In genomic region chr14:48672611-48673176, GRCm38 (mm10) we compare ENCODE assay signal across 20 mouse cellular contexts. TPM values are rescaled to one million over a fixed set of nuclear protein-coding genes. Genes with fewer than 3 reads are reported as not detected.
DNase-seq lines count a peak whose midpoint lies in the region; ATAC-seq and TF ChIP-seq lines count a peak whose summit lies in the region.
"Had no signal": no experiment of that assay in that cellular context is flagged by ENCODE, and none has a peak within 500 bp of the region (broad histone marks: within the 10 kb centered on the region; RNA-seq: fewer than 3 reads in every experiment).

No protein-coding gene starts in this region.

- H3K36me3 ChIP-seq in hindbrain, embryonic 11.5 days (ENCODE audit: control insufficient read depth, insufficient read depth, low read length) = no peaks in the 10 kb centered on the region
- no peaks in the 10 kb centered on the region for H3K36me3 ChIP-seq in hindbrain, embryonic 13.5 days
- H3K36me3 ChIP-seq in embryonic facial prominence, embryonic 14.5 days (ENCODE audit: control insufficient read depth, insufficient read depth, low read length) = no peaks in the 10 kb centered on the region
- no peaks in the 10 kb centered on the region for H3K36me3 ChIP-seq in hindbrain, postnatal 0 days (ENCODE audit: insufficient read depth, low read length)
- no peaks in the 10 kb centered on the region for H3K36me3 ChIP-seq in midbrain, embryonic 16.5 days (ENCODE audit: control insufficient read depth, insufficient read depth, low read length)
- H3K36me3 ChIP-seq: embryonic facial prominence, embryonic 13.5 days; stomach, embryonic 15.5 days had no signal

- no peak for TF ChIP-seq CTCF in hindbrain, postnatal 0 days (IDR thresholded peaks at IDR 0.05; ENCODE audit: low read depth)

- H3K9me3 ChIP-seq in hindbrain, embryonic 11.5 days (ENCODE audit: control insufficient read depth, low read length) = no peaks in the 10 kb centered on the region
- no peaks in the 10 kb centered on the region for H3K9me3 ChIP-seq in hindbrain, embryonic 13.5 days
- no peaks in the 10 kb centered on the region for H3K9me3 ChIP-seq in embryonic facial prominence, embryonic 14.5 days (ENCODE audit: control insufficient read depth, low read length)
- no peaks in the 10 kb centered on the region for H3K9me3 ChIP-seq in hindbrain, postnatal 0 days (ENCODE audit: low read length)
- no peaks in the 10 kb centered on the region for H3K9me3 ChIP-seq in midbrain, embryonic 16.5 days (replicated peaks; ENCODE audit: control insufficient read depth, low read length, poor library complexity, severe bottlenecking)
- H3K9me3 ChIP-seq: embryonic facial prominence, embryonic 13.5 days; stomach, embryonic 15.5 days had no signal

- no peak for ATAC-seq in hindbrain, embryonic 11.5 days (ENCODE audit: low FRiP score)
- no peak for ATAC-seq in hindbrain, embryonic 13.5 days (ENCODE audit: low FRiP score)
- no peak for ATAC-seq in embryonic facial prominence, embryonic 14.5 days (ENCODE audit: low read depth)
- no peak for ATAC-seq in hindbrain, postnatal 0 days
- ATAC-seq in midbrain, embryonic 16.5 days = no peak

- peaks cover 83% of the 10 kb centered on the region for H3K27me3 ChIP-seq in hindbrain, embryonic 11.5 days (ENCODE audit: control insufficient read depth, insufficient read depth, low read length)
- peaks cover 98% of the 10 kb centered on the region for H3K27me3 ChIP-seq in hindbrain, embryonic 13.5 days
- H3K27me3 ChIP-seq in embryonic facial prominence, embryonic 14.5 days (replicated peaks; ENCODE audit: control insufficient read depth, insufficient read depth, low read length) = peaks cover 97% of the 10 kb centered on the region
- peaks cover 57% of the 10 kb centered on the region for H3K27me3 ChIP-seq in hindbrain, postnatal 0 days (ENCODE audit: insufficient read depth, low read length)
- peaks cover 14% of the 10 kb centered on the region for H3K27me3 ChIP-seq in midbrain, embryonic 16.5 days (ENCODE audit: control insufficient read depth, insufficient read depth, low read depth, low read length)

- no peak overlapping the region for H3K27ac ChIP-seq in hindbrain, embryonic 11.5 days (ENCODE audit: low read depth, low read length)
- no peak overlapping the region for H3K27ac ChIP-seq in hindbrain, embryonic 13.5 days
- no peak overlapping the region for H3K27ac ChIP-seq in embryonic facial prominence, embryonic 14.5 days (replicated peaks; ENCODE audit: low read depth, low read length)
- no peak overlapping the region for H3K27ac ChIP-seq in hindbrain, postnatal 0 days
- H3K27ac ChIP-seq in midbrain, embryonic 16.5 days (ENCODE audit: low read length) = peak overlapping the region; percentile 65
- H3K27ac ChIP-seq: embryonic facial prominence, embryonic 13.5 days; stomach, embryonic 15.5 days had no signal

- no peak overlapping the region for H3K4me3 ChIP-seq in hindbrain, embryonic 11.5 days (ENCODE audit: low read depth, low read length)
- no peak overlapping the region for H3K4me3 ChIP-seq in hindbrain, embryonic 13.5 days
- 0 out of 2 replicates have a peak overlapping the region, but pooled peaks have one; percentile 2 for H3K4me3 ChIP-seq in embryonic facial prominence, embryonic 14.5 days (ENCODE audit: low read depth, low read length)
- H3K4me3 ChIP-seq in hindbrain, postnatal 0 days (ENCODE audit: low read length) = peak overlapping the region; percentile 6; the same call in 1 of the 2 replicates
- peak overlapping the region; percentile 41 for H3K4me3 ChIP-seq in midbrain, embryonic 16.5 days (ENCODE audit: low read depth, low read length)
- H3K4me3 ChIP-seq: stomach, embryonic 15.5 days had no signal

- no peaks in the 10 kb centered on the region for H3K4me1 ChIP-seq in hindbrain, embryonic 11.5 days (replicated peaks; ENCODE audit: control insufficient read depth, insufficient read depth, low read length)
- peaks cover 15% of the 10 kb centered on the region for H3K4me1 ChIP-seq in hindbrain, embryonic 13.5 days (replicated peaks)
- 0 out of 2 replicates have a peak, but pooled peaks cover 7% of the 10 kb centered on the region for H3K4me1 ChIP-seq in embryonic facial prominence, embryonic 14.5 days (ENCODE audit: control insufficient read depth, insufficient read depth, low read length)
- no peaks in the 10 kb centered on the region for H3K4me1 ChIP-seq in hindbrain, postnatal 0 days (ENCODE audit: insufficient read depth, low read length)
- peaks cover 8% of the 10 kb centered on the region; the same call in 1 of the 2 replicates for H3K4me1 ChIP-seq in midbrain, embryonic 16.5 days (ENCODE audit: control insufficient read depth, insufficient read depth, low read length)

- WGBS in hindbrain, embryonic 11.5 days = 17% methylated on average over 10 of the region's 10 CpGs
- 19% methylated on average over 10 of the region's 10 CpGs for WGBS in hindbrain, embryonic 13.5 days
- WGBS in embryonic facial prominence, embryonic 14.5 days = 18% methylated on average over 10 of the region's 10 CpGs
- WGBS in hindbrain, postnatal 0 days = 14% methylated on average over 10 of the region's 10 CpGs
- 7% methylated on average over 10 of the region's 10 CpGs for WGBS in midbrain, embryonic 16.5 days

- intact Hi-C loops in heart, postnatal 25 days (cut with DNase I) = no loop called here
- intact Hi-C loops in heart, postnatal 36 days (cut with DNase I) = no loop called here

- no peak overlapping the region for H3K4me2 ChIP-seq in hindbrain, embryonic 11.5 days (replicated peaks; ENCODE audit: low read depth, low read length)
- H3K4me2 ChIP-seq in hindbrain, embryonic 13.5 days = no peak overlapping the region
- H3K4me2 ChIP-seq in embryonic facial prominence, embryonic 14.5 days (ENCODE audit: low read depth, low read length) = no peak overlapping the region
- H3K4me2 ChIP-seq in hindbrain, postnatal 0 days (ENCODE audit: low read depth, low read length) = peak overlapping the region; percentile 52
- peak overlapping the region; percentile 68 for H3K4me2 ChIP-seq in midbrain, embryonic 16.5 days (ENCODE audit: low read length)
- H3K4me2 ChIP-seq: liver, embryonic 11.5 days; stomach, embryonic 15.5 days had no signal

- no peak overlapping the region for H3K9ac ChIP-seq in hindbrain, embryonic 11.5 days (ENCODE audit: low read depth, low read length)
- H3K9ac ChIP-seq in hindbrain, embryonic 13.5 days = no peak overlapping the region
- no peak overlapping the region for H3K9ac ChIP-seq in embryonic facial prominence, embryonic 14.5 days (ENCODE audit: low read depth, low read length)
- no peak overlapping the region for H3K9ac ChIP-seq in hindbrain, postnatal 0 days (replicated peaks; ENCODE audit: low read length)
- H3K9ac ChIP-seq in midbrain, embryonic 16.5 days (ENCODE audit: low read depth, low read length) = peak overlapping the region; percentile 23
- H3K9ac ChIP-seq: embryonic facial prominence, embryonic 13.5 days; stomach, embryonic 15.5 days had no signal

- DNase-seq in hindbrain, embryonic 11.5 days (ENCODE audit: low spot score) = peak; percentile 48
- no peak for DNase-seq in embryonic facial prominence, embryonic 14.5 days (ENCODE audit: low spot score)
- no peak for DNase-seq in hindbrain, postnatal 0 days (ENCODE audit: low spot score)
- no peak for DNase-seq in heart, postnatal 25 days (ENCODE audit: low spot score)
- no peak for DNase-seq in heart, postnatal 36 days
- DNase-seq: adrenal gland, adult 2 months; kidney, adult 18-20 months; kidney, postnatal 14 days; lung, adult 18-20 months; lung, postnatal 4 days; thymus, adult 18-20 months; thymus, postnatal 4 days had no signal

RNA-seq across cellular contexts. Expression of gene Otx2, which starts 0.9 kb away (rescaled TPM):
- 13.9 TPM in 2 replicates for polyA plus RNA-seq in hindbrain, embryonic 11.5 days (2014; fragmentation: Nextera tagmentation; extraction: Ambion mirVana)
- 22.8 and 24.1 TPM in 2 replicates for polyA plus RNA-seq in hindbrain, embryonic 13.5 days (2015; fragmentation: Nextera tagmentation; extraction: Ambion mirVana)
- polyA plus RNA-seq in embryonic facial prominence, embryonic 14.5 days (2014; fragmentation: Nextera tagmentation; extraction: Ambion mirVana) = 5.5 and 5.7 TPM in 2 replicates
- total RNA-seq in hindbrain, postnatal 0 days (2014; rRNA removed) = 27.6 and 48.4 TPM in 2 replicates
- polyA plus RNA-seq in hindbrain, postnatal 0 days (2015; fragmentation: Nextera tagmentation; extraction: Ambion mirVana) = 31.1 and 33.2 TPM in 2 replicates
- polyA plus RNA-seq in midbrain, embryonic 16.5 days (2015; fragmentation: Nextera tagmentation; extraction: Ambion mirVana) = 69.3 and 79.5 TPM in 2 replicates
- not detected for total RNA-seq in heart, postnatal 25 days (2021)
- total RNA-seq in heart, postnatal 36 days (2021) = not detected
- total RNA-seq: adrenal gland, adult 2 months; gastrocnemius, postnatal 4 days; neutrophil, adult 5-6 weeks had no signal
- polyA plus RNA-seq: adrenal gland, adult 2 months; heart, postnatal 0 days; liver, embryonic 11.5 days had no signal

Comparison
In these comparisons a context has a peak if more than half of its experiments do, and no peak if none do; other contexts are left out.
1. H3K4me2 ChIP-seq: peak in hindbrain, postnatal 0 days (single experiment) and midbrain, embryonic 16.5 days (single experiment); none in hindbrain, embryonic 11.5 days (single experiment), hindbrain, embryonic 13.5 days (single experiment) and embryonic facial prominence, embryonic 14.5 days (single experiment).
2. H3K4me3 ChIP-seq: peak in embryonic facial prominence, embryonic 14.5 days (single experiment), hindbrain, postnatal 0 days (single experiment) and midbrain, embryonic 16.5 days (single experiment); none in hindbrain, embryonic 11.5 days (single experiment) and hindbrain, embryonic 13.5 days (single experiment).